Mouse (Mus musculus) splenic B cell, adult 2 months (primary cell): ENCODE data around the gene H1f0.
"Not testable (repeated sequence)": the region's sequence is repeated elsewhere in the genome, so short reads cannot be mapped to it uniquely, and the experiment has no call there.

Experiments used
- DNase-seq: peaks from one replicate; pipeline ENCODE4 v3.0.0-alpha.2; 2011; ENCODE audit warnings: low read depth, low spot score
- H3K27me3 ChIP-seq: 2 replicates; pipeline ENCODE4 v1.6.1; 2012; ENCODE audit warnings: mild to moderate bottlenecking, low read length, moderate library complexity, mixed read lengths; ENCODE audit not compliant: control insufficient read depth, poor library complexity, insufficient read depth, severe bottlenecking
- H3K36me3 ChIP-seq: 2 replicates; pipeline ENCODE4 v1.6.1; 2012; ENCODE audit warnings: mild to moderate bottlenecking, low read length, moderate library complexity, mixed read lengths; ENCODE audit not compliant: control insufficient read depth, poor library complexity, insufficient read depth, severe bottlenecking

Gene H1f0

GRCm38 (mm10) chr15:78995916-78996315, 32.3 kb upstream of the H1f0 start:
- no peaks in the 10 kb centered on the region for H3K27me3 ChIP-seq
- DNase-seq: no peak
- H3K36me3 ChIP-seq: peaks cover 16% of the 10 kb centered on the region

GRCm38 (mm10) chr15:78996663-78997062, 31.6 kb upstream of the H1f0 start:
- peak; percentile 24 for DNase-seq
- Histone ChIP-seq H3K27me3 (no peaks in the 10 kb centered on the region), H3K36me3 (peaks cover 17% of the 10 kb centered on the region)

GRCm38 (mm10) chr15:78998348-78998747, 29.9 kb upstream of the H1f0 start:
- no peaks in the 10 kb centered on the region for H3K27me3 ChIP-seq
- no peak for DNase-seq
- peaks cover 9% of the 10 kb centered on the region for H3K36me3 ChIP-seq

DNA sequence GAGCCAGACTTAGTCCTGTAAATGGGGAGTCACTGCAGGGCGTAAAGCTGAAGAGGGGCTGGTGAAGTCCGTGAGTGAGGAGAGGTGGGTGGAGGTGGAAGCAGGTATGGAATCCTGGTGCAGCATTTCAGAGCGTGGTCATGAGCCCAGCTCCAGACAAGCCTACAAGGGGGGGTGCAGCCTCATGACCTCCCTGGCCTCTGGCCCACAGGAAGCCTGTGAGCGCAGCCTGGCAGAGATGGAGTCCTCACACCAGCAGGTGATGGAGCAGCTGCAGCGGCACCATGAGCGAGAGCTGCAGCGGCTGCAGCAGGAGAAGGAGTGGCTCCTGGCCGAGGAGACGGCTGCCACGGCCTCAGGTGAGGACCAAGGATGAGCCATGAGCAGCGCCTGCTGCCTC, 28.7 kb upstream of the H1f0 start:
- Histone ChIP-seq H3K36me3 (peaks cover 3% of the 10 kb centered on the region), H3K27me3 (no peaks in the 10 kb centered on the region)
- no peak for DNase-seq

- peak; percentile 26 for DNase-seq
- Histone ChIP-seq H3K36me3 (peaks cover 2% of the 10 kb centered on the region; the same call in 1 of the 2 replicates), H3K27me3 (no peaks in the 10 kb centered on the region)
These were observed 27.9 kb upstream of the H1f0 start for GRCm38 (mm10) chr15:79000357-79000791.

DNA sequence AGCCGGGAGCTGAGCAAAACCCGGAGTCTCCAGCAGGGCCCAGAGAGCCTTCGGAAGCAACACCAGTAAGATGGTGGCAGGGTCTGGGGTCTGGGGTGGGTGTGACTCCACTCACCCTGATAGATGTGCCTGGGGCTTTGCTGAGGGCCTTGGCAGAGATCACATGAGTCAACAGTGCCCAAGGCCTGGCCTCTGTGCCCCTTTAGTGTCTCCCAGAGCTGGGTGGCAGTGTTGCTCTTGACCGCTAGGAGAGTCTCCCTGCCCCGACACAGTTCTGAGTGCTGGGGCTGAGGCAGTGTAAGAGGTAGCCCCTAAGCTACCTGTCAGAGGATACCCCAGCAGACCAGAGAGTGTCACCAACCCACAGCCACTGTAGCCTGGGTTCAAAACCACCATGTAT, 26.7 kb upstream of the H1f0 start:
- H3K36me3 ChIP-seq: peaks cover 2% of the 10 kb centered on the region; the same call in 1 of the 2 replicates
- DNase-seq: no peak
- no peaks in the 10 kb centered on the region for H3K27me3 ChIP-seq

- DNase-seq: no peak
- peaks cover 2% of the 10 kb centered on the region; the same call in 1 of the 2 replicates for H3K36me3 ChIP-seq
- H3K27me3 ChIP-seq: no peaks in the 10 kb centered on the region
These were observed 26.2 kb upstream of the H1f0 start for GRCm38 (mm10) chr15:79002036-79002435.

GRCm38 (mm10) chr15:79003079-79003478, 25.2 kb upstream of the H1f0 start:
- no peaks in the 10 kb centered on the region for H3K27me3 ChIP-seq
- H3K36me3 ChIP-seq: peaks cover 2% of the 10 kb centered on the region; the same call in 1 of the 2 replicates
- DNase-seq: no peak

GRCm38 (mm10) chr15:79005581-79005980, 22.7 kb upstream of the H1f0 start:
- H3K27me3 ChIP-seq: no peaks in the 10 kb centered on the region
- H3K36me3 ChIP-seq: peaks cover 2% of the 10 kb centered on the region; the same call in 1 of the 2 replicates
- no peak for DNase-seq

- no peaks in the 10 kb centered on the region; the same call in 1 of the 2 replicates for H3K36me3 ChIP-seq
- no peaks in the 10 kb centered on the region for H3K27me3 ChIP-seq
- no peak for DNase-seq
These were observed 21.6 kb upstream of the H1f0 start for GRCm38 (mm10) chr15:79006638-79007037.

- Histone ChIP-seq H3K27me3 (no peaks in the 10 kb centered on the region), H3K36me3 (no peaks in the 10 kb centered on the region; the same call in 1 of the 2 replicates)
- no peak for DNase-seq
These were observed 21.2 kb upstream of the H1f0 start for GRCm38 (mm10) chr15:79007059-79007458.

DNA sequence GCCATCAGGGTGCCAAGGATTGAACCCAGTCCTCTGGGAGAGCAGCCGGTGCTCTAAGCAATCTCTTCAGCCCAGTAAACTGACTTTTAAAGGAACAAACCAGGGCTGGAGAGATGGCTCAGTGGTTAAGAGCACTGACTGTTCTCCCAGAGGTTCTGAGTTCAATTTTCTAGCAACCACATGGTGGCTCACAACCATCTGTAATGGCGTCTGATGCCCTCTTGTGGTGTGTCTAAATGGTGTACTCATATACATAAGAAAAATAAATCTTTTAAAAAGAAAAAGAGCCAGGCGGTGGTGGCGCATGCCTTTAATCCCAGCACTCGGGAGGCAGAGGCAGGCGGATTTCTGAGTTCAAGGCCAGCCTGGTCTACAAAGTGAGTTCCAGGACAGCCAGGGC, 20.4 kb upstream of the H1f0 start:
- not testable (repeated sequence) for H3K27me3 ChIP-seq, DNase-seq, H3K36me3 ChIP-seq

DNA sequence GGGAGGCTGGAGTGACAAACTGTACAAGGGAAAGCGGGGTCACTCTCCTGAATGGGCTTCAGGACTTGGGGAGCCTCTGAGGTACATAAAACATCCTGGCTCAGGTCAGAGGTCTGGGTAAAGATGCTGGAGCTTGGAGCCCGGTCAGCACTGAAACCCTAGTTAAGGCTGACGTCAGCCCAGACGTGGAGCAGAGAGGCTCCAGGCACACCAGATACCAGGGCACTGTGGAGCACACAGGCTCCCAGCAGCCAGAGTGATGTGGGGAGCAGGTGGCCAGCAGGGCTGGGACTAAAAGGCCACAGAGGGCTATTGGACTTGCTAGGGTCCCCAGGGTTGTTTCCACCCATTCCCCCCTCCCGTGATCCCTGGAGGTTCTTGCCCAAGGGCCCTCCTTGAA, 18.5 kb upstream of the H1f0 start:
- Histone ChIP-seq H3K27me3 (no peaks in the 10 kb centered on the region), H3K36me3 (no peaks in the 10 kb centered on the region)
- no peak for DNase-seq

DNA sequence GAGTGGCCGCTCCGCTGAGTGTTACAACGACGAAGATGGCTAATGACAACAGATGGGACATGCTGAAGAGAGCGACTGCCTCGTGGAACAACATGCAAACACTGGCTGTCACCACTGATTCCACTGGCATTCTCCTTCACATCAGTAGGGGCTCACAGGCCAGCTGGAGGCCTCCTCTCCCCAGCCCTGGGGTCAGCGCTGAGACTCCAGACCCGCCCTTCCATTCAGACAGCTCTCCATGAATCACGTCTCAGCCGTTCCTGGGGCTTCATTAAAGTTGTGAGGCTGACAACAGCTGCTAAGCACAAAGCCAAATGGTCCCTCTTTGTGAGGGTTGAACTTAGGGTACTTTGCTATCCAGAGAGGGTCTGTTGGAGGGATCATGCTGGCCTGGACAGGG, 16.7 kb upstream of the H1f0 start:
- no peak for DNase-seq

GRCm38 (mm10) chr15:79013382-79013781, 14.9 kb upstream of the H1f0 start:
- Histone ChIP-seq H3K36me3 (no peaks in the 10 kb centered on the region), H3K27me3 (no peaks in the 10 kb centered on the region)

More for the DNA sequence above, 16.7 kb upstream of the H1f0 start:
- Histone ChIP-seq H3K27me3 (no peaks in the 10 kb centered on the region), H3K36me3 (no peaks in the 10 kb centered on the region)

DNA sequence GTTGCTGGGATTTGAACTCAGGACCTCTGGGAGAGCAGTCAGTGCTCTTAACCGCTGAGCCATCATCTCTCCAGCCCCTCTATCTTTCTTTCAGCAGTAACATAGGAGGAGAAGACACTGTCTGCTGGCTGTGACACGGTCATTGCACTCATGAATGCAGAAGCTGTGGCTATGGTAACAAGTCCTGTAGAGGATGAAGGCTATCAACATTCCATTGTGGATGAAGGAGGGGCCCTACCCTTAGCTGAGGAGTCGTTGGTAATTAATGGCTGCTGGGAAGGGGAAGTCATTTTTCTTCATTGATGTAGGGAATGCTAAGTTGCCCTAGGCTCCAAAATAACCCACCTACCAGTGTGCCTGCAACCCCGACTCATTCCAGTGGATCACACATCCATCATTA, 10.1 kb upstream of the H1f0 start:
- no peak for DNase-seq
- no peaks in the 10 kb centered on the region for H3K36me3 ChIP-seq
- no peaks in the 10 kb centered on the region for H3K27me3 ChIP-seq

More at GRCm38 (mm10) chr15:79013382-79013781, 14.9 kb upstream of the H1f0 start:
- no peak for DNase-seq
